Mouse (Mus musculus): ENCODE measurements at regions not wholly inside any gene's neighbourhood (a gene's known extent, or its start where the extent isn't known, plus 50 kb on each side); places are given as distances from the start of the nearest gene placed in this dataset.

DNA sequence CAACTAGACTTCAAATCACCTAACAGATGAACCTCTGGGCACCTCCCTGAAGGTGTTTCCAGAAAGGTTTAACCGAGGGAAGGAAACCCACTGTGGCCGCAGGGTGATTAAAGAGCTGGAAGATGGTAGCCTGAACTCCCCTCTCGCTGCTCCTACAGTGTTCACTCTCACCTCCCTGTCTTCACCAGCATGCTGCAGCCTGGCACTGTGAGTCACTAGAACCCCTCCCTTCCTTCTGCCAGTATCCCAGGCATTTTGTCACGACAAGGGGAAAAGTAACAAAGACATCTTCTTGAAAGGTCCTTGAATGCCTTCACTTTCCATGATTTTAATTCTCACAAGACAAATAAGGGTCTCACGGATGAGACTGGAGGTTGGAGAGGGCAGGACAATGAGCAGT lies 471.1 kb downstream of the Nuf2 start:
- TF ChIP-seq POLR2A (IDR thresholded peaks at IDR 0.05; ENCODE audit: borderline replicate concordance, extremely low read depth, insufficient read depth, insufficient read length, poor library complexity, severe bottlenecking): no peak
- TF ChIP-seq CTCF (IDR thresholded peaks at IDR 0.05; ENCODE audit: borderline replicate concordance, extremely low read depth, insufficient read depth, insufficient read length): no peak
